Mouse (Mus musculus) mesoderm, embryonic 11.5 days (tissue): ENCODE measurements around the gene Adcy1.

Experiments
- DNase-seq: peaks from one replicate; pipeline ENCODE4 v3.0.0-alpha.2; 2012; ENCODE audit warnings: low read depth, low spot score

Adcy1 gene

GRCm38 (mm10) chr11:7184420-7184819, 121.1 kb downstream of the Adcy1 start:
- DNase-seq: no peak

GRCm38 (mm10) chr11:7187472-7187871, 124.2 kb downstream of the Adcy1 start:
- no peak for DNase-seq

- no peak for DNase-seq
Measured at GRCm38 (mm10) chr11:7188469-7188868, 125.2 kb downstream of the Adcy1 start, which contains the start of gene Gm11985. Gm11985 (minus strand) TSS chr11:7188569.

DNA sequence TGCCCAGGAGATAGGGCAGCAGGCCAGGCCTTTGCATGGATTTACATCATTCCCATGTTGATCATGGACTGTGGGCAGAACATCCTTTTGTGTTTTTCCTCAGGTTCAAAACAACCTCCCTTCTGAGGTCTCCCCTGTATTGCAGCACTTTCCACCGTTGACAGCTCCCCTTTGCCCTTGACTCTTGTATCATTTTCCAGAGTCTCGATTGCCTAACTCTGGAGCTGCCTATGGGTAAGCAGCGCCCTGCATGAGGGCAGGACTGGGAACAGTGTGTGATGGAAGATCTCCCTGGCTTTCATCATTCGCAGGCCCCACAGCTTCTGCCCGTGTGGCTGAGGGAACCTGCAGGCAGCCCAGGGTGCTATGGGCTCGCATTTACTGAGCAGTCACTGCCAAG, 129.4 kb downstream of the Adcy1 start:
- no peak for DNase-seq

GRCm38 (mm10) chr11:7193134-7193533, 129.8 kb downstream of the Adcy1 start:
- DNase-seq: no peak

- DNase-seq: no peak
Measured at GRCm38 (mm10) chr11:7194432-7195311, 131.4 kb downstream of the Adcy1 start.

- DNase-seq: no peak
Measured at GRCm38 (mm10) chr11:7195312-7195685, 132.0 kb downstream of the Adcy1 start.

- no peak for DNase-seq
Measured at GRCm38 (mm10) chr11:7197491-7197941, 134.2 kb downstream of the Adcy1 start, which contains the start of gene Igfbp1. Igfbp1 (plus strand) TSS chr11:7197782.

- no peak for DNase-seq
Measured at GRCm38 (mm10) chr11:7198006-7198405, 134.7 kb downstream of the Adcy1 start.

GRCm38 (mm10) chr11:7198481-7199256, 135.4 kb downstream of the Adcy1 start:
- DNase-seq: no peak

- peak; percentile 73 for DNase-seq
Measured at GRCm38 (mm10) chr11:7199736-7200392, 136.6 kb downstream of the Adcy1 start.

GRCm38 (mm10) chr11:7200393-7200783, 137.1 kb downstream of the Adcy1 start:
- DNase-seq: no peak

- DNase-seq: no peak
Measured at GRCm38 (mm10) chr11:7202206-7202605, 138.9 kb downstream of the Adcy1 start.

DNA sequence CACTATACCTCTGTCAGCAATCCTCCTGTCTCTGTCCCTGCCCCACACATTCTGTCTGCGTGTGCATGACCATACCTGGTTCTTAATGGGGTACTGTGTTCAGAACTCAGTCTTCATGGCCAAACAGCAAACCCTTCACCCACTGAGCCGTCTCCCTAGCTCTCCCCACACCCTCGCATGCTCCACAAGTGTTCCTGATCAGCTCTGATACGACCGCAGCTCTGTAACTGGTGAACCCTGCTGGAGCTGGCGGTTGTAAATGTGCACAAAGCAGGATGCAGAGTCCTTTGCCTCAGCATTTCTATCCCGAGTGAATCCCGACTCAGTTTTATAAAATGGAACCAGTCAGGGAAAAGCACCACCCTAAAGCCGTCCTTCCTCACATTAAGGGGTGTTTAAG, 140.6 kb downstream of the Adcy1 start:
- DNase-seq: no peak

- peak; percentile 94 for DNase-seq
Measured at GRCm38 (mm10) chr11:7210343-7210742, 147.1 kb downstream of the Adcy1 start.

DNA sequence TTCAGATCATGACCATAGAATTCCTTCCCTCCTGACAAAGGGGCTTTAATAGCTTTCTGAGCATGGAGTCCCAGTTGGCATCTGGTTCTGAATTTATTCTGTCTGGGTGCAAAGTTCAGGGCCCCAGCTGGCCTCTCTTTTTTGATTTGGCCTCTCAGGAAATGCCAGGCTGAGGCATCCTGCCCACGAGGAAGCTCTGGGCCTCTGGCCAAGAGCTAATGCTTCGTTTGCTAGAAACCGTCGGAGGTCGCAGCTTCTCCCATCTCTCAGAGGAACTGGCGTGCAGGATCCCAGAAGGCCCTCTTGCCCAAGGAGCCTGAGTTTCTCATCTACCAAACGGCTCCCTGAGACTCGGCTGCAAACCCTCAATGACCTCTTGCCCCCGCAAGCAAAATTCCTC, 147.9 kb downstream of the Adcy1 start:
- peak; percentile 58 for DNase-seq

GRCm38 (mm10) chr11:7212126-7212798, 149.0 kb downstream of the Adcy1 start:
- peak; percentile 66 for DNase-seq

GRCm38 (mm10) chr11:7213161-7213500, 149.8 kb downstream of the Adcy1 start:
- DNase-seq: no peak

DNA sequence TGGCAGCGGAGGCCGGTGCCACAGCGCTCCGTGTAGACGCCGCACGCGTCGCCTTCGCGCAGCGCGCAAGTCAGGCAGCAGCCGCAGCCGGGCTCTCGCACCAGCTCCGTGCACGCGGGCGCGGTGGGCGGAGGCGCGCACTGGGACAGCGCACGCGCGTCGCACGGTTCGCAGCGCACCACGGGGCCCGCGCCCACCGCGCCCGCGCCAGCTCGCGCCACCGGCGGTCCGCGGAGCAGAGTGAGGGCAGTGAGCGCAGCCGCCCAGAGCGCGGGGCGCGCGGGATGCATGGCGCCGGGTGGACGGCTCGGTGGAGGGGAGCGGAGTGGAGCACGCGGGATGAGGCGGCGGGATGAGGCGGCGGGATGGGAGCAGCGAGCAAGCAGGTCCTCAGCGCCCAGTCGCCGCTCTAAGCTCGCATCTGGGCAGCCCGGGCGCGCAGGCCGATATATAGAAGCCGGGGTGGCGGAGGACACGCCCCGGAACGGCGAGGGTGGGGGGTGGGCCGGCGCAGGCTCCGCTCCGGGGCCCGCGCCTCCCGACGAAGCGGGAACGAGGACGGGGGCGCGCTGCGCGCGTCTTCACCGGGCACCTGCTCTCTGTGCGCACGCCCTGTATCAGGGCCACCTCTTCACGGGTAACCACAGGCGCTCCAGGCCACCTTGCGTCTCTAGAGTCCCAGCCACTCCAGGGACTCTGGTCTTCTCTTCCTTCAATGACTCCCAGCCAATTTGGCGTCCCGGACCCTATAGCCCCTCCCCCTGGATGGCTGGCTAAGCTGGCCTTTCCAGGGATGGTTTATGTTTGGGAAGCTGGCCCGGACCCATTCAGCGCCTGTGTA, 150.4 kb downstream of the Adcy1 start, which contains the start of gene Igfbp3:
TSS of gene Igfbp3 (minus strand) at position 423 of the 841 bp plus-strand sequence.
- peak; percentile 73 for DNase-seq

DNA sequence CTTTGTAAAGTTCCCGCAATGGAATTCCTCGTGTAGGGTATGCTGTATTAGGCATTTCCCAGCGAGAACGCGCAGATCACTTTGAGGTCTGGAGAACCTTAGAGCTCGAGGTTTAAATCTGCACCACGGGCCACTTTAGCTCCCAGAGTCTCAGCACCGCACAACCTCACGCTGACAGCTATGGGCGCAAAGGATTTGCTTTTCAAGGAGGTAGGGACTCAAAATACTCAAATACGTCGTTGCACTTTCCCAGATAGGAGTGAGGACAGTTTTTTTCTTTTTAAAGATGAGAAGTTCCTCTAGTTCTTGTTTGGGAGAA, 151.0 kb downstream of the Adcy1 start:
- no peak for DNase-seq

DNA sequence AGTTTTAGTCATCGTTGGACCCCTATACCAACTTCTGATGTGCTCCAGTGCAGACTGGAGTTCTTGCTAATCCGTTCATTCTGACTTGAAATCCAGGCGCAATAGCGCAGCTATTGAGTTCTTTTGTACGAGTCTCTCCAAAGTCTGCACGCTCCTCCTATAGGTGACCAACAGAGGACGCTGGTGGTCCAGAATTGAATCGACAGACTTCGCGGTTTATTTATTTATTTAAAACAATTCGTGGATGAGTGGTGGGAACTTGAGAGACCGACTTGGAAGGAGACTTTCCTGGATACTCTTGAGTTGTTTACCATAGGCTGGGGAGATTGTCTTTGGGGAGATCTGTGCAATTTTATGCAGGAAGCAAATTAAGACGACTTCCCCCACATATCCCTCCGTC, 151.5 kb downstream of the Adcy1 start:
- DNase-seq: peak; percentile 85
